Mouse (Mus musculus) intestine, embryonic 14.5 days (tissue): ENCODE data around the gene Cln6. TPM values are rescaled to one million over a fixed set of nuclear protein-coding genes. Genes with fewer than 3 reads are reported as not detected.
"Not testable (repeated sequence)": the region's sequence is repeated elsewhere in the genome, so short reads cannot be mapped to it uniquely, and the experiment has no call there.

Source experiments
- ATAC-seq: fragments of 200-750 bp; cut with Nextera tagmentation; replicated peaks from 2 replicates; pipeline ENCODE4 v1.8.0; 2017; ENCODE audit warnings: low read depth, moderate number of reproducible peaks, moderate TSS enrichment, moderate library complexity; ENCODE audit not compliant: low FRiP score, low TSS enrichment
- DNase-seq: peaks from one replicate; pipeline ENCODE4 v3.0.0-alpha.2; 2018; ENCODE audit warnings: low spot score
- H3K27ac ChIP-seq: fragments of 300-500 bp; sonication (generic); 2 replicates; pipeline ENCODE4 v1.5.1; 2014; ENCODE audit warnings: low read depth, mild to moderate bottlenecking, control low read depth
- H3K27me3 ChIP-seq: fragments of 300-500 bp; sonication (generic); replicated peaks from 2 replicates; pipeline ENCODE4 v1.6.1; 2014; ENCODE audit warnings: low read length, control low read depth; ENCODE audit not compliant: control insufficient read depth, insufficient read depth
- H3K36me3 ChIP-seq: fragments of 300-500 bp; sonication (generic); 2 replicates; pipeline ENCODE4 v1.6.1; 2014; ENCODE audit warnings: low read length, control low read depth; ENCODE audit not compliant: control insufficient read depth, insufficient read depth
- H3K4me1 ChIP-seq: fragments of 300-500 bp; sonication (generic); replicated peaks from 2 replicates; pipeline ENCODE4 v1.6.1; 2014; ENCODE audit warnings: low read length, control low read depth, mixed read lengths; ENCODE audit not compliant: control insufficient read depth, insufficient read depth
- H3K4me2 ChIP-seq: fragments of 300-500 bp; sonication (generic); 2 replicates; pipeline ENCODE4 v1.6.1; 2014; ENCODE audit warnings: low read length
- H3K4me3 ChIP-seq: fragments of 300-500 bp; sonication (generic); 2 replicates; pipeline ENCODE4 v1.5.1; 2014; ENCODE audit warnings: low read depth, low read length, control low read depth, mixed read lengths
- H3K9ac ChIP-seq: fragments of 300-500 bp; sonication (generic); 2 replicates; pipeline ENCODE4 v1.6.1; 2014; ENCODE audit warnings: mild to moderate bottlenecking, low read length
- H3K9me3 ChIP-seq: fragments of 300-500 bp; sonication (generic); 2 replicates; pipeline ENCODE4 v1.6.1; 2016; ENCODE audit warnings: low read length, control low read depth; ENCODE audit not compliant: control insufficient read depth
- WGBS: fragments of 180-500 bp; shearing (Covaris S2); extraction: QIAGEN DNeasy Blood & Tissue Kit; methylation state at CpG from one replicate; pipeline ENCODE4 v1.1.7; 2014; 5-methylcytosine and 5-hydroxymethylcytosine counted together
- polyA plus RNA-seq: library from polyadenylated mRNA; unstranded; fragments of >200 nt; fragmentation: Nextera tagmentation; extraction: Ambion mirVana; gene quantifications from 2 replicates; pipeline ENCODE4 v1.2.1, GENCODE M21; 2014

Gene Cln6
- polyA plus RNA-seq, 1 experiment from 2014 or later, result 31.3 TPM

- H3K27me3 ChIP-seq, result no peaks in the 10 kb centered on the region
- DNase-seq (no peak), ATAC-seq (no peak)
- WGBS, result 80% methylated on average over 9 of the region's 9 CpGs
- H3K4me1 ChIP-seq, result peaks cover 4% of the 10 kb centered on the region; the same call in 1 of the 2 replicates
- H3K4me2 ChIP-seq, result no peak overlapping the region
- no peak overlapping the region for H3K4me3 ChIP-seq
- no peaks in the 10 kb centered on the region for H3K9me3 ChIP-seq
- no peak overlapping the region for H3K27ac ChIP-seq
- no peaks in the 10 kb centered on the region for H3K36me3 ChIP-seq
- no peak overlapping the region for H3K9ac ChIP-seq
Measured at GRCm38 (mm10) chr9:62816323-62817098, 22.1 kb upstream of the Cln6 start.

- DNase-seq, result no peak
- Histone ChIP-seq H3K4me3 (no peak overlapping the region), H3K27ac (no peak overlapping the region), H3K36me3 (no peaks in the 10 kb centered on the region), H3K27me3 (no peaks in the 10 kb centered on the region), H3K9me3 (no peaks in the 10 kb centered on the region), H3K4me1 (peaks cover 4% of the 10 kb centered on the region; the same call in 1 of the 2 replicates), H3K9ac (no peak overlapping the region), H3K4me2 (no peak overlapping the region)
- ATAC-seq, result no peak
- 58% methylated on average over 12 of the region's 12 CpGs for WGBS
Measured at GRCm38 (mm10) chr9:62817099-62817571, 21.4 kb upstream of the Cln6 start.

- no peaks in the 10 kb centered on the region for H3K4me1 ChIP-seq
- no peaks in the 10 kb centered on the region for H3K9me3 ChIP-seq
- no peak overlapping the region for H3K27ac ChIP-seq
- no peak for ATAC-seq
- WGBS, result 63% methylated on average over 4 of the region's 4 CpGs
- H3K4me3 ChIP-seq, result no peak overlapping the region
- no peak for DNase-seq
- H3K9ac ChIP-seq, result no peak overlapping the region
- H3K36me3 ChIP-seq, result no peaks in the 10 kb centered on the region
- H3K4me2 ChIP-seq, result no peak overlapping the region
- no peaks in the 10 kb centered on the region for H3K27me3 ChIP-seq
Measured at GRCm38 (mm10) chr9:62817828-62818614, 20.6 kb upstream of the Cln6 start.

GRCm38 (mm10) chr9:62819494-62819893, 19.1 kb upstream of the Cln6 start:
- H3K27ac ChIP-seq, result no peak overlapping the region
- H3K9ac ChIP-seq, result no peak overlapping the region
- no peaks in the 10 kb centered on the region for H3K27me3 ChIP-seq
- 87% methylated on average over 3 of the region's 3 CpGs for WGBS
- ATAC-seq, result no peak
- H3K36me3 ChIP-seq, result no peaks in the 10 kb centered on the region
- DNase-seq, result no peak
- H3K4me3 ChIP-seq, result no peak overlapping the region
- H3K4me2 ChIP-seq, result no peak overlapping the region
- H3K9me3 ChIP-seq, result no peaks in the 10 kb centered on the region
- H3K4me1 ChIP-seq, result no peaks in the 10 kb centered on the region

- DNase-seq, H3K4me1 ChIP-seq, H3K36me3 ChIP-seq, H3K27ac ChIP-seq, H3K4me2 ChIP-seq, H3K4me3 ChIP-seq, H3K9ac ChIP-seq, H3K27me3 ChIP-seq, ATAC-seq, H3K9me3 ChIP-seq: not testable (repeated sequence)
- 88% methylated on average over 6 of the region's 6 CpGs for WGBS
Measured at GRCm38 (mm10) chr9:62819910-62820309, 18.7 kb upstream of the Cln6 start.

- Histone ChIP-seq H3K4me3 (no peak overlapping the region), H3K9me3 (no peaks in the 10 kb centered on the region), H3K27me3 (no peaks in the 10 kb centered on the region), H3K4me2 (no peak overlapping the region), H3K36me3 (no peaks in the 10 kb centered on the region), H3K9ac (no peak overlapping the region), H3K4me1 (peaks cover 4% of the 10 kb centered on the region), H3K27ac (no peak overlapping the region)
- DNase-seq (no peak), ATAC-seq (no peak)
- 81% methylated on average over 6 of the region's 6 CpGs for WGBS
Measured at GRCm38 (mm10) chr9:62820829-62821228, 17.8 kb upstream of the Cln6 start.

- Histone ChIP-seq H3K9me3 (no peaks in the 10 kb centered on the region), H3K27me3 (no peaks in the 10 kb centered on the region), H3K4me1 (peaks cover 7% of the 10 kb centered on the region), H3K9ac (no peak overlapping the region), H3K27ac (no peak overlapping the region), H3K4me3 (no peak overlapping the region), H3K4me2 (no peak overlapping the region), H3K36me3 (no peaks in the 10 kb centered on the region)
- ATAC-seq, result no peak
- WGBS, result 90% methylated on average over 7 of the region's 7 CpGs
- no peak for DNase-seq
Measured at GRCm38 (mm10) chr9:62821811-62822210, 16.8 kb upstream of the Cln6 start.

GRCm38 (mm10) chr9:62825791-62826393, 12.7 kb upstream of the Cln6 start:
- Histone ChIP-seq H3K4me1 (peaks cover 7% of the 10 kb centered on the region), H3K4me2 (peak overlapping the region; percentile 15; the same call in 1 of the 2 replicates), H3K4me3 (no peak overlapping the region), H3K27ac (peak overlapping the region; percentile 33; the same call in 1 of the 2 replicates), H3K27me3 (no peaks in the 10 kb centered on the region), H3K9me3 (no peaks in the 10 kb centered on the region), H3K36me3 (no peaks in the 10 kb centered on the region), H3K9ac (no peak overlapping the region)
- WGBS, result 11% methylated on average over 8 of the region's 9 CpGs
- no peak for ATAC-seq
- peak; percentile 54 for DNase-seq
